Mouse (Mus musculus): ENCODE measurements around the gene Nhsl2. TPM values are rescaled to one million over a fixed set of nuclear protein-coding genes. Genes with fewer than 3 reads are reported as not detected.

Nhsl2 gene
- polyA plus RNA-seq, 1 experiment: 0.21 TPM

DNA sequence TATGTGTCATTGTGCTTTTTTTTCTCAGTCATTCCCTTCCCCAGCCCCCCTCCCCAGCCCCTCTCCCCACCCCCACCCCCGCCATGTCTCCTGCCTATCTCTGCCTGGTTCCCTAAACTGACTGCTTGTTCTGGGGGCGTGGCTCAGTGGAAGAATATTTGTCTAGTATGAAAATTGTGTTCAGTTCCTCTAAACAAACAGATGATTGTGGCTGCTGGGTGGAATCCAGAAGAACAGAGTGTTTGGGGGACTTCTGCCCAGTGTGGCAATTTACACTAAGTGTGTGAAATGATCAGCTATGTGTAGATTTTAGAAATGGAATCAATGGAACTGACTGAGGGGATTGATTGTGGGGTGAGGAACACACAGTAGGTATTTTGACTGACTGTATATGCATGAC, 184.4 kb downstream of the Nhsl2 start:
- Histone ChIP-seq H3K9ac (ENCODE audit: low read depth, poor library complexity, severe bottlenecking) (no peak overlapping the region), H3K27ac (ENCODE audit: insufficient read depth, low read length) (no peak overlapping the region), H3K27me3 (ENCODE audit: control insufficient read depth, insufficient read depth, low read length, poor library complexity, severe bottlenecking) (no peaks in the 10 kb centered on the region), H3K36me3 (ENCODE audit: control insufficient read depth, insufficient read depth, low read length, poor library complexity, severe bottlenecking) (no peaks in the 10 kb centered on the region), H3K4me3 (ENCODE audit: low read depth, low read length) (no peak overlapping the region), H3K4me1 (ENCODE audit: control insufficient read depth, insufficient read depth, low read length) (peaks cover 2% of the 10 kb centered on the region), H3K9me3 (replicated peaks; ENCODE audit: control insufficient read depth, insufficient read depth, low read length, poor library complexity, severe bottlenecking) (no peaks in the 10 kb centered on the region)
- no peak for TF ChIP-seq EP300 (IDR thresholded peaks at IDR 0.05; ENCODE audit: insufficient read depth, low read depth, low read length)
- TF ChIP-seq CTCF (IDR thresholded peaks at IDR 0.05; ENCODE audit: low read depth, low read length): no peak
- TF ChIP-seq POLR2A (IDR thresholded peaks at IDR 0.05; ENCODE audit: insufficient read depth, low read length): no peak

GRCm38 (mm10) chrX:102035671-102036070, 186.5 kb downstream of the Nhsl2 start:
- H3K9ac ChIP-seq (ENCODE audit: low read depth, poor library complexity, severe bottlenecking): no peak overlapping the region
- H3K9me3 ChIP-seq (replicated peaks; ENCODE audit: control insufficient read depth, insufficient read depth, low read length, poor library complexity, severe bottlenecking): no peaks in the 10 kb centered on the region
- no peak overlapping the region for H3K4me3 ChIP-seq (ENCODE audit: low read depth, low read length)
- H3K36me3 ChIP-seq (ENCODE audit: control insufficient read depth, insufficient read depth, low read length, poor library complexity, severe bottlenecking): no peaks in the 10 kb centered on the region
- peaks cover 2% of the 10 kb centered on the region for H3K4me1 ChIP-seq (ENCODE audit: control insufficient read depth, insufficient read depth, low read length)
- TF ChIP-seq EP300 (IDR thresholded peaks at IDR 0.05; ENCODE audit: insufficient read depth, low read depth, low read length): no peak
- no peak for TF ChIP-seq POLR2A (IDR thresholded peaks at IDR 0.05; ENCODE audit: insufficient read depth, low read length)
- TF ChIP-seq CTCF (IDR thresholded peaks at IDR 0.05; ENCODE audit: low read depth, low read length): no peak
- no peaks in the 10 kb centered on the region for H3K27me3 ChIP-seq (ENCODE audit: control insufficient read depth, insufficient read depth, low read length, poor library complexity, severe bottlenecking)
- no peak overlapping the region for H3K27ac ChIP-seq (ENCODE audit: insufficient read depth, low read length)

GRCm38 (mm10) chrX:102036866-102037361, 187.7 kb downstream of the Nhsl2 start:
- no peaks in the 10 kb centered on the region for H3K36me3 ChIP-seq (ENCODE audit: control insufficient read depth, insufficient read depth, low read length, poor library complexity, severe bottlenecking)
- H3K4me3 ChIP-seq (ENCODE audit: low read depth, low read length): no peak overlapping the region
- H3K9me3 ChIP-seq (replicated peaks; ENCODE audit: control insufficient read depth, insufficient read depth, low read length, poor library complexity, severe bottlenecking): no peaks in the 10 kb centered on the region
- no peaks in the 10 kb centered on the region for H3K27me3 ChIP-seq (ENCODE audit: control insufficient read depth, insufficient read depth, low read length, poor library complexity, severe bottlenecking)
- no peak overlapping the region for H3K9ac ChIP-seq (ENCODE audit: low read depth, poor library complexity, severe bottlenecking)
- peaks cover 2% of the 10 kb centered on the region for H3K4me1 ChIP-seq (ENCODE audit: control insufficient read depth, insufficient read depth, low read length)
- TF ChIP-seq CTCF (IDR thresholded peaks at IDR 0.05; ENCODE audit: low read depth, low read length): no peak
- H3K27ac ChIP-seq (ENCODE audit: insufficient read depth, low read length): no peak overlapping the region

- H3K4me3 ChIP-seq (ENCODE audit: low read depth, low read length): no peak overlapping the region
- no peak overlapping the region for H3K9ac ChIP-seq (ENCODE audit: low read depth, poor library complexity, severe bottlenecking)
- H3K36me3 ChIP-seq (ENCODE audit: control insufficient read depth, insufficient read depth, low read length, poor library complexity, severe bottlenecking): no peaks in the 10 kb centered on the region
- peaks cover 2% of the 10 kb centered on the region for H3K4me1 ChIP-seq (ENCODE audit: control insufficient read depth, insufficient read depth, low read length)
- H3K9me3 ChIP-seq (replicated peaks; ENCODE audit: control insufficient read depth, insufficient read depth, low read length, poor library complexity, severe bottlenecking): no peaks in the 10 kb centered on the region
- TF ChIP-seq EP300 (IDR thresholded peaks at IDR 0.05; ENCODE audit: insufficient read depth, low read depth, low read length): no peak
- TF ChIP-seq CTCF (IDR thresholded peaks at IDR 0.05; ENCODE audit: low read depth, low read length): no peak
- TF ChIP-seq POLR2A (IDR thresholded peaks at IDR 0.05; ENCODE audit: insufficient read depth, low read length): no peak
- H3K27me3 ChIP-seq (ENCODE audit: control insufficient read depth, insufficient read depth, low read length, poor library complexity, severe bottlenecking): no peaks in the 10 kb centered on the region
- no peak overlapping the region for H3K27ac ChIP-seq (ENCODE audit: insufficient read depth, low read length)
These were observed 188.3 kb downstream of the Nhsl2 start for GRCm38 (mm10) chrX:102037506-102037905.

- Histone ChIP-seq H3K4me1 (ENCODE audit: control insufficient read depth, insufficient read depth, low read length) (no peaks in the 10 kb centered on the region), H3K9ac (ENCODE audit: low read depth, poor library complexity, severe bottlenecking) (no peak overlapping the region), H3K4me3 (ENCODE audit: low read depth, low read length) (no peak overlapping the region), H3K27ac (ENCODE audit: insufficient read depth, low read length) (no peak overlapping the region), H3K27me3 (ENCODE audit: control insufficient read depth, insufficient read depth, low read length, poor library complexity, severe bottlenecking) (no peaks in the 10 kb centered on the region), H3K9me3 (replicated peaks; ENCODE audit: control insufficient read depth, insufficient read depth, low read length, poor library complexity, severe bottlenecking) (no peaks in the 10 kb centered on the region), H3K36me3 (ENCODE audit: control insufficient read depth, insufficient read depth, low read length, poor library complexity, severe bottlenecking) (no peaks in the 10 kb centered on the region)
- no peak for TF ChIP-seq EP300 (IDR thresholded peaks at IDR 0.05; ENCODE audit: insufficient read depth, low read depth, low read length)
These were observed 192.4 kb downstream of the Nhsl2 start for GRCm38 (mm10) chrX:102041562-102041961.

DNA sequence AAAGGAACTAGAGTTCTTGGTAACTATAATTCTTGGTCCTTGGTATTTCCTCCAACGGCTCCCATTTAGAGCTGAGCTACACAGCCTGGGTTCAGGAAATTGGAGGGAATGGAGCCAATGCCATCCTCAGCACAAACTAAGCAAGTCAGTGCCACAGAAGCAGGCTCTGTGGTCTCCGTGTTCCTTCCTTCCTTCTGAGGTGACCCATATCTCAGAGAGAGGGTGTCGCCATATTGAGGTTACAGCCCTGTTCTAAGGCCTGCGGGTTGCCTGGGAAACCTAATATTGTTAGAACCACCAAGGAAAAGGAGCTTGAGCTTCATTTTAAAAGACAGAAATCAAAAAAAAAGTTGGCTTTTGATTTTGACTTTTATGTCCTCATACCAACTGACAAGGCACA, 193.2 kb downstream of the Nhsl2 start:
- Histone ChIP-seq H3K4me1 (ENCODE audit: control insufficient read depth, insufficient read depth, low read length) (no peaks in the 10 kb centered on the region), H3K4me3 (ENCODE audit: low read depth, low read length) (no peak overlapping the region), H3K27me3 (ENCODE audit: control insufficient read depth, insufficient read depth, low read length, poor library complexity, severe bottlenecking) (no peaks in the 10 kb centered on the region), H3K9ac (ENCODE audit: low read depth, poor library complexity, severe bottlenecking) (no peak overlapping the region), H3K36me3 (ENCODE audit: control insufficient read depth, insufficient read depth, low read length, poor library complexity, severe bottlenecking) (no peaks in the 10 kb centered on the region), H3K9me3 (replicated peaks; ENCODE audit: control insufficient read depth, insufficient read depth, low read length, poor library complexity, severe bottlenecking) (no peaks in the 10 kb centered on the region), H3K27ac (ENCODE audit: insufficient read depth, low read length) (no peak overlapping the region)
- no peak for TF ChIP-seq EP300 (IDR thresholded peaks at IDR 0.05; ENCODE audit: insufficient read depth, low read depth, low read length)
- TF ChIP-seq POLR2A (IDR thresholded peaks at IDR 0.05; ENCODE audit: insufficient read depth, low read length): no peak
- no peak for TF ChIP-seq CTCF (IDR thresholded peaks at IDR 0.05; ENCODE audit: low read depth, low read length)
